Mouse (Mus musculus) ovary, postnatal 14 days (tissue): Measurements from ENCODE around the gene Pld1.
"Not testable (repeated sequence)": the region's sequence is repeated elsewhere in the genome, so short reads cannot be mapped to it uniquely, and the experiment has no call there.

ENCODE experiments used
- DNase-seq: peaks from one replicate; pipeline ENCODE4 v3.0.0; 2022; ENCODE audit warnings: low spot score

The Pld1 gene

GRCm38 (mm10) chr3:27942991-27943390 lies 4.5 kb downstream of the Pld1 start:
- no peak for DNase-seq

GRCm38 (mm10) chr3:27945397-27945796 lies 6.9 kb downstream of the Pld1 start:
- not testable (repeated sequence) for DNase-seq

- DNase-seq, result no peak
Measured at GRCm38 (mm10) chr3:27949175-27949872, 10.8 kb downstream of the Pld1 start.

GRCm38 (mm10) chr3:27949873-27950250 lies 11.4 kb downstream of the Pld1 start:
- DNase-seq, result no peak

- DNase-seq, result no peak
Measured at GRCm38 (mm10) chr3:27950726-27951125, 12.2 kb downstream of the Pld1 start.

GRCm38 (mm10) chr3:27951721-27952120 lies 13.2 kb downstream of the Pld1 start:
- DNase-seq, result no peak

GRCm38 (mm10) chr3:27956006-27956405 lies 17.5 kb downstream of the Pld1 start:
- no peak for DNase-seq

- DNase-seq, result no peak
Measured at GRCm38 (mm10) chr3:27959221-27959620, 20.7 kb downstream of the Pld1 start.

GRCm38 (mm10) chr3:27961162-27961561 lies 22.7 kb downstream of the Pld1 start:
- no peak for DNase-seq

- no peak for DNase-seq
Measured at GRCm38 (mm10) chr3:27963795-27964201, 25.3 kb downstream of the Pld1 start.

- DNase-seq, result no peak
Measured at GRCm38 (mm10) chr3:27968671-27969070, 30.2 kb downstream of the Pld1 start.

GRCm38 (mm10) chr3:27973936-27974335 lies 35.4 kb downstream of the Pld1 start:
- DNase-seq, result no peak

- no peak for DNase-seq
Measured at GRCm38 (mm10) chr3:27974981-27975380, 36.5 kb downstream of the Pld1 start.

- DNase-seq, result no peak
Measured at GRCm38 (mm10) chr3:27976931-27977544, 38.5 kb downstream of the Pld1 start.

- DNase-seq, result no peak
Measured at GRCm38 (mm10) chr3:27978030-27978723, 39.7 kb downstream of the Pld1 start.

GRCm38 (mm10) chr3:27981591-27981990 lies 43.1 kb downstream of the Pld1 start:
- DNase-seq, result no peak

- DNase-seq, result peak; percentile 62
Measured at GRCm38 (mm10) chr3:27982436-27983017, 44.0 kb downstream of the Pld1 start.

- no peak for DNase-seq
Measured at GRCm38 (mm10) chr3:27983274-27983673, 44.8 kb downstream of the Pld1 start.

GRCm38 (mm10) chr3:27983935-27984577 lies 45.6 kb downstream of the Pld1 start:
- peak; percentile 54 for DNase-seq

GRCm38 (mm10) chr3:27984620-27985019 lies 46.1 kb downstream of the Pld1 start:
- DNase-seq, result no peak

- DNase-seq, result no peak
Measured at GRCm38 (mm10) chr3:27985344-27985743, 46.8 kb downstream of the Pld1 start.

- no peak for DNase-seq
Measured at GRCm38 (mm10) chr3:27987891-27988536, 49.5 kb downstream of the Pld1 start.
